Mouse (Mus musculus) spleen, adult 2 months (tissue): ENCODE measurements around the gene Rnf8. TPM values are rescaled to one million over a fixed set of nuclear protein-coding genes. Genes with fewer than 3 reads are reported as not detected.

Experiments used
- DNase-seq, 2 experiments: peaks; one replicate each; pipeline versions ENCODE4 v3.0.0 to v3.0.0-alpha.2; 2012 to 2021; ENCODE audit warnings: low spot score in 2 of 2, low read depth in 1 of 2
- H3K27ac ChIP-seq: fragments of 200-500 bp; 2 replicates; pipeline ENCODE4 v1.5.1; 2012; ENCODE audit warnings: low read length, inconsistent platforms; ENCODE audit not compliant: insufficient read depth
- H3K27me3 ChIP-seq: fragments of 200-500 bp; 2 replicates; pipeline ENCODE4 v1.6.1; 2012; ENCODE audit warnings: mild to moderate bottlenecking, moderate library complexity, low read length, inconsistent platforms; ENCODE audit not compliant: control insufficient read depth, insufficient read depth
- H3K36me3 ChIP-seq: fragments of 200-500 bp; 2 replicates; pipeline ENCODE4 v1.6.1; 2012; ENCODE audit warnings: mild to moderate bottlenecking, low read length, inconsistent platforms; ENCODE audit not compliant: control insufficient read depth, insufficient read depth
- H3K4me1 ChIP-seq: fragments of 200-500 bp; 2 replicates; pipeline ENCODE4 v1.6.1; 2011; ENCODE audit warnings: inconsistent platforms; ENCODE audit not compliant: control insufficient read depth, insufficient read depth, insufficient read length
- H3K4me3 ChIP-seq: fragments of 200-500 bp; 2 replicates; pipeline ENCODE4 v1.5.1; 2011; ENCODE audit warnings: mild to moderate bottlenecking, inconsistent platforms; ENCODE audit not compliant: insufficient read depth, insufficient read length; ENCODE audit errors: extremely low read depth
- CTCF ChIP-seq: fragments of 200-500 bp; IDR thresholded peaks from 2 replicates; pipeline ENCODE4 v1.5.1; 2011; ENCODE audit warnings: mild to moderate bottlenecking, inconsistent platforms; ENCODE audit not compliant: insufficient read depth, insufficient read length, insufficient replicate concordance; ENCODE audit errors: extremely low read depth
- POLR2A ChIP-seq: fragments of 200-500 bp; IDR thresholded peaks from 2 replicates; pipeline ENCODE4 v1.6.1; 2011; ENCODE audit warnings: low read depth, low read length, inconsistent platforms
- WGBS: fragments of 180-500 bp; shearing (Covaris S2); methylation state at CpG from one replicate; pipeline ENCODE4 v1.1.7; 2018; 5-methylcytosine and 5-hydroxymethylcytosine counted together
- polyA plus RNA-seq: library from polyadenylated mRNA; depleted of rRNA; stranded (reverse); fragments of >200 nt; gene quantifications from 2 replicates; pipeline ENCODE4 v1.2.3, GENCODE M21; 2012

Rnf8 gene
- polyA plus RNA-seq, 1 experiment = 24.0 TPM

GRCm38 (mm10) chr17:29671021-29671420 lies 56.4 kb downstream of the Rnf8 start:
- WGBS = 65% methylated on average over 2 of the region's 2 CpGs
- DNase-seq = no peak
- no peaks in the 10 kb centered on the region for H3K27me3 ChIP-seq
- H3K27ac ChIP-seq = no peak overlapping the region; the same call in 1 of the 2 replicates
- no peak overlapping the region for H3K4me3 ChIP-seq
- TF ChIP-seq CTCF = no peak
- no peak for TF ChIP-seq POLR2A
- no peaks in the 10 kb centered on the region; the same call in 1 of the 2 replicates for H3K4me1 ChIP-seq
- H3K36me3 ChIP-seq = peaks cover 24% of the 10 kb centered on the region

- Histone ChIP-seq H3K27ac (no peak overlapping the region), H3K27me3 (no peaks in the 10 kb centered on the region), H3K36me3 (peaks cover 38% of the 10 kb centered on the region), H3K4me1 (peaks cover under 1% of the 10 kb centered on the region; the same call in 1 of the 2 replicates), H3K4me3 (no peak overlapping the region)
- WGBS = 88% methylated on average over 4 of the region's 4 CpGs
- no peak for DNase-seq
- TF ChIP-seq POLR2A (no peak), CTCF (no peak)
Measured at GRCm38 (mm10) chr17:29673325-29673724, 58.7 kb downstream of the Rnf8 start.

GRCm38 (mm10) chr17:29678526-29678925 lies 63.9 kb downstream of the Rnf8 start:
- DNase-seq = no peak
- no peak overlapping the region for H3K4me3 ChIP-seq
- TF ChIP-seq CTCF (no peak), POLR2A (no peak)
- no peaks in the 10 kb centered on the region for H3K27me3 ChIP-seq
- H3K4me1 ChIP-seq = peaks cover 16% of the 10 kb centered on the region
- H3K36me3 ChIP-seq = peaks cover 49% of the 10 kb centered on the region
- H3K27ac ChIP-seq = peak overlapping the region; percentile 83
- WGBS = 83% methylated on average over 8 of the region's 8 CpGs

- Histone ChIP-seq H3K4me3 (no peak overlapping the region; the same call in 1 of the 2 replicates), H3K27me3 (no peaks in the 10 kb centered on the region), H3K27ac (peak overlapping the region; percentile 83), H3K4me1 (peaks cover 16% of the 10 kb centered on the region), H3K36me3 (peaks cover 52% of the 10 kb centered on the region)
- TF ChIP-seq POLR2A = no peak
- no peak for TF ChIP-seq CTCF
- 70% methylated on average over 6 of the region's 6 CpGs for WGBS
- peak; percentile 19 to 42 for DNase-seq
Measured at GRCm38 (mm10) chr17:29679038-29679767, 64.6 kb downstream of the Rnf8 start.

- no peak for TF ChIP-seq POLR2A
- H3K4me3 ChIP-seq = no peak overlapping the region
- peak overlapping the region; percentile 74 for H3K27ac ChIP-seq
- peaks cover 16% of the 10 kb centered on the region for H3K4me1 ChIP-seq
- peaks cover 55% of the 10 kb centered on the region for H3K36me3 ChIP-seq
- no peak for DNase-seq
- WGBS = 81% methylated on average over 2 of the region's 2 CpGs
- H3K27me3 ChIP-seq = no peaks in the 10 kb centered on the region
Measured at GRCm38 (mm10) chr17:29680174-29680573, 65.6 kb downstream of the Rnf8 start.

- Histone ChIP-seq H3K27ac (peak overlapping the region; percentile 74), H3K27me3 (no peaks in the 10 kb centered on the region), H3K36me3 (peaks cover 55% of the 10 kb centered on the region), H3K4me1 (peaks cover 16% of the 10 kb centered on the region), H3K4me3 (no peak overlapping the region)
- peak in 1 of 2 experiments; percentile 33 for DNase-seq
- WGBS = 33% methylated on average over 2 of the region's 2 CpGs
- TF ChIP-seq CTCF = no peak
Measured at GRCm38 (mm10) chr17:29680921-29681320, 66.3 kb downstream of the Rnf8 start.

GRCm38 (mm10) chr17:29681669-29682068 lies 67.1 kb downstream of the Rnf8 start:
- Histone ChIP-seq H3K4me1 (peaks cover 16% of the 10 kb centered on the region), H3K4me3 (no peak overlapping the region), H3K27me3 (no peaks in the 10 kb centered on the region), H3K27ac (peak overlapping the region; percentile 74; the same call in 1 of the 2 replicates), H3K36me3 (peaks cover 53% of the 10 kb centered on the region)
- WGBS = 96% methylated on average over 9 of the region's 9 CpGs
- TF ChIP-seq POLR2A (no peak), CTCF (no peak)
- no peak for DNase-seq
